Mouse (Mus musculus): ENCODE data around the gene Aldh4a1.
A peak's percentile ranks its signal among the peaks of the same experiment; 100 is the strongest.

Aldh4a1 gene

GRCm38 (mm10) chr4:139623434-139624115 is 909 bp downstream of the Aldh4a1 start:
- no peak for DNase-seq (ENCODE audit: low spot score)

- no peak for DNase-seq (ENCODE audit: low spot score)
Measured at GRCm38 (mm10) chr4:139624116-139624489, 1.4 kb downstream of the Aldh4a1 start.

GRCm38 (mm10) chr4:139624706-139625105 is 2.0 kb downstream of the Aldh4a1 start:
- DNase-seq (ENCODE audit: low spot score), result no peak

GRCm38 (mm10) chr4:139627361-139627760 is 4.7 kb downstream of the Aldh4a1 start:
- DNase-seq (ENCODE audit: low spot score), result no peak

- DNase-seq (ENCODE audit: low spot score), result no peak
Measured at GRCm38 (mm10) chr4:139630171-139630570, 7.5 kb downstream of the Aldh4a1 start.

GRCm38 (mm10) chr4:139631141-139631540 is 8.5 kb downstream of the Aldh4a1 start:
- DNase-seq (ENCODE audit: low spot score), result no peak

GRCm38 (mm10) chr4:139631569-139632253 is 9.0 kb downstream of the Aldh4a1 start:
- no peak for DNase-seq (ENCODE audit: low spot score)

- DNase-seq (ENCODE audit: low spot score), result no peak
Measured at GRCm38 (mm10) chr4:139632254-139632580, 9.6 kb downstream of the Aldh4a1 start.

GRCm38 (mm10) chr4:139636373-139636772 is 13.7 kb downstream of the Aldh4a1 start:
- DNase-seq (ENCODE audit: low spot score), result peak; percentile 77

GRCm38 (mm10) chr4:139637847-139638246 is 15.2 kb downstream of the Aldh4a1 start:
- DNase-seq (ENCODE audit: low spot score), result no peak

- DNase-seq (ENCODE audit: low spot score), result no peak
Measured at GRCm38 (mm10) chr4:139638356-139638755, 15.7 kb downstream of the Aldh4a1 start.

- DNase-seq (ENCODE audit: low spot score), result no peak
Measured at GRCm38 (mm10) chr4:139639801-139640200, 17.1 kb downstream of the Aldh4a1 start.

- DNase-seq (ENCODE audit: low spot score), result no peak
Measured at GRCm38 (mm10) chr4:139640333-139640732, 17.7 kb downstream of the Aldh4a1 start.

GRCm38 (mm10) chr4:139640775-139641174 is 18.1 kb downstream of the Aldh4a1 start:
- DNase-seq (ENCODE audit: low spot score), result no peak

- DNase-seq (ENCODE audit: low spot score), result no peak
Measured at GRCm38 (mm10) chr4:139641829-139642425, 19.3 kb downstream of the Aldh4a1 start.

GRCm38 (mm10) chr4:139643972-139644371 is 21.3 kb downstream of the Aldh4a1 start:
- peak; percentile 78 for DNase-seq (ENCODE audit: low spot score)

- no peak for DNase-seq (ENCODE audit: low spot score)
Measured at GRCm38 (mm10) chr4:139646916-139647315, 24.2 kb downstream of the Aldh4a1 start.

GRCm38 (mm10) chr4:139650086-139650743 is 27.5 kb downstream of the Aldh4a1 start:
- no peak for DNase-seq (ENCODE audit: low spot score)

GRCm38 (mm10) chr4:139650907-139651306 is 28.2 kb downstream of the Aldh4a1 start:
- DNase-seq (ENCODE audit: low spot score), result no peak

GRCm38 (mm10) chr4:139653238-139653637 is 30.6 kb downstream of the Aldh4a1 start, which contains the start of gene Tas1r2:
Gene Tas1r2 (plus strand): TSS chr4:139653538.
- no peak for DNase-seq (ENCODE audit: low spot score)

GRCm38 (mm10) chr4:139661897-139662296 is 39.2 kb downstream of the Aldh4a1 start:
- no peak for DNase-seq (ENCODE audit: low spot score)

GRCm38 (mm10) chr4:139667632-139668031 is 45.0 kb downstream of the Aldh4a1 start:
- no peak for DNase-seq (ENCODE audit: low spot score)

GRCm38 (mm10) chr4:139669847-139670246 is 47.2 kb downstream of the Aldh4a1 start:
- peak; percentile 57 for DNase-seq (ENCODE audit: low spot score)

All from urinary bladder, postnatal 25 days (tissue).